Mouse (Mus musculus): ENCODE measurements around the gene C1ql4.
"Not testable (repeated sequence)": the region's sequence is repeated elsewhere in the genome, so short reads cannot be mapped to it uniquely, and the experiment has no call there.

Gene C1ql4

GRCm38 (mm10) chr15:99098493-99098861 is 10.9 kb upstream of the C1ql4 start:
- DNase-seq (ENCODE audit: low read depth, low spot score) = no peak

GRCm38 (mm10) chr15:99097840-99098492 is 10.3 kb upstream of the C1ql4 start:
- no peak for DNase-seq (ENCODE audit: low read depth, low spot score)

DNA sequence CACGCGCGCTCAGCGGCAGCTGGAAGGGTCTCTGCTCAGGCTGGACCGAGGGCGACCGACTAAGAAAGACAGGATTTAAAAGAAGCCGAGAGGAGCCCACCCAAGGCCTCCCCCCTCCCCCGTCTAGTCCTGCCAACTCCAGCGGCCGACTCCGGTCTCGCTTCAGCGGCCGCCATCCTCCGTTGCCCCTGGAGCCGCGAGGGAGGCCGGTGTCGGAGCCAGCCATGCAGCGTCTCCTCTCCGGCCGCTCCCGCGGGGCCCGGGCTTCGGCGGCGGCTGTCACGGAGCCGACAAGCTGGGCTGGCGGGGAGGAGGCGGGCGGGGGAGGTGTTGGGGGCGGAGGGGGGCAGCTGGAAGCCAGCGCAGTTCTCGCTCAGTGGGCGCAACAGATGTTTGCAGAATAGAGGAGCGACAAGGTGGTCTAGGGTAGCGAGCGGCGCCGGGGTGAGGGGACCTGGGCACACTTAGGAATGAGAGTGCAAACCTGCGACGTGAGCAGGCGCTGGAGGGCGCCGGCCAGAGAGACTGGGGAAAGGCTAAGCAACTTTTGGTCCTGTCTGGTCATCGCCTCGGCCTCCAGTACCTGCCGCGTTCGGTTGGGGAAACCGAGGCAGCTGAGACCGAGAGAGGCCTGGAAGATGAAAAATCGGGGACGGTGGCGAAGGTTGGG is 9.3 kb upstream of the C1ql4 start:
- DNase-seq (ENCODE audit: low read depth, low spot score) = no peak

DNA sequence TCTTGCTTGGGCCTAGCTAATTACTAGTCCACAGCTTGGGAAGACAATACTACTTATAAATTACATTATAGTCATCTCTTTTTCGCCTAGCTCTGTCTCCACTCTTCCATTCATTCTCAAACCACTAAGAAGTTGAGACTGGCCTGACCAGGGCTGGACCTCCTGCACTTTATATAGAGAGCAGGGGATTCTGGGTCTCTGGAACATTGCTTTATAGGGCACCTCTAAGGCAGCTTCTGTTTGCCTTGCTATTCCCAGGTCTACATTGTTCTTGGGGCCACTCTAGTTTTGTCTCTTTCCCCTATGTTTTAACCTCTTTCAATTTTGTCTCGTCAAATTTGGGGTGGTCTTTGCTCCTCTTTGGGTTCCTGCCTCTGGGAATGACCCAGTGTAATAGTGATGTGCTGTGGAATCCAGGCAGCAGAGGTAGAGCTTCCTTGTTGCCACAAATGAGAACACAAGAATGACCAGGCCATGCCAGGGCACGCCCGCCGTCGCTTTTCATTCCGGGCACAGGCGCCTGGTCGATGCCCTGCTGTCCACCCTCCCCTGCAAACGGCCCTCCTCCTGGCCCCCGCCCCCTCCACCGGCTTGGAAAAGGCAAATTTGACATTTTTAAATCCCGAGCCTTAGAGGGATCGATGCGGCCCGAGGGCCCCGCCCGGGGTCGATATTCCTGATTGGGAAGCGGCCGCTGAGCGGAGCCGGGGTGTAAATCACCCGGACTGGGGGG is 8.6 kb upstream of the C1ql4 start:
- no peak for DNase-seq (ENCODE audit: low read depth, low spot score)

DNA sequence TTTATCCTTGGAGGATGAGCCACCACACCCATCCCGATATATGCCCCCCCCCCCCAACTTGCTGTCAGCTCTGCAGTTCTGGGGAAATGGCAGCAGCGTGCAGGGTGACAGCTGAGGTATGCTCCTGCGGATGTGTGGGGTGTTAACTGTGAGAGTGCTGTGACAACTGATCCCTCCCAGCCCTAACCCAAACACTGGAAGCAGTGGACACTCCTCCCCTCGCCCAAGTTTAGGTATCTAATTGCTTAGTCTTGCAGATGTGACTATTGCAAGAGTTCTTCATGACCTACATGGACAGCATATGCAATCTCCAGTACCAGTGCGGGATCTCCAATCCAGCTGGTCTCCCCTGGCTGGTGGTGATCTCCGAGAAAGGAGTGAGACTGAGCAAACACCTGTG is 7.7 kb upstream of the C1ql4 start:
- DNase-seq (ENCODE audit: low read depth, low spot score) = no peak

DNA sequence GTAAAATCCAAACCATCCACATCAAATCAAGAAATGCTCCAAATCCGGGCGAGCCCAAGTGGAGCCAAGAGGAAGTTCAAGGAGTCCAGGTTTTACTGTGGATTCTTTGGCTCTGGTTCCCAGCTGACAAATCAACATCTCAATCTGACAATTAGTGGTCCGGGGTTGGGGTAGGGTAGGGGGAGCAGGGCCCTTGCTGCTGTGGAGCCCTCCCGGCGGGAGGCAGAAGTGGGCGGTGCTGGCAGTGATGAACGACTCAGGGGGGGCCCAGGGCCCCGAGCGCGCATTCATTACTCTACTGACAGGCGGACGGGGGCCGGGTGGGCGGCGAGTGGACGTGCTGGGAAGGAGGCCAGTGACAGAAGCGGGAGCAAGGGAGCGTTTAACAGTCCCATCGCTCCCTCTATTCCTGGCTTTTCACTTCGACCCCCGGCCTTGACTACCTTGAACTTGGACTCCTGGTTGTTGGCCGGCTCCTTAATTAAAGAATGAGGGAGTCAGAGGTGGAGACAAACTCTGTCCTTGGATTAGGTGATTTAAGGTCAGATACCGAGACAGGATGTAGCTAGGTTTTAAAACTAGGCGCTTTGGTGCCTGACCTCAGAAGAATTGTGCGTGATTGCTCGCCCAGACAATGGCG is 7.1 kb upstream of the C1ql4 start:
- DNase-seq (ENCODE audit: low read depth, low spot score) = no peak

- no peak for DNase-seq (ENCODE audit: low read depth, low spot score)
Measured at GRCm38 (mm10) chr15:99093291-99094258, 6.0 kb upstream of the C1ql4 start.

DNA sequence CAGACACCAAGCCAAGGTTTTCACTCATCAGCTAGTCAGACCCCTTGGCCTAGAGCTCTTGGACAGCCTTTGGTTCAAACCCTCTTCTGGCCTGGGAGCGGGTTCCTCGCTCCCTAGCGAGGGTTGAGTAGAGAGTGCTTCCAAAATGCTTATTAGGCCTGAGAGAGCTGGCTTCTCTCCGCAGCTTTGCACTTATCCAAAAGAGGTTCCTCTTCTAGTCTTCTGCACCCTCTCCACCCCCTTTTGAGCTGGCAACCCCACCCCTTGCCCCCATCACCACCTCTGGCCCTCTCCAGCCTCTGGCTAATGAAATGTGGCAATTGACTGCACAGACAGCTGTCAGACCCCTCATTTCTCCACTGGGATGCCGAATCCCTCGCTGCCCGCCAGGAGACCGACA is 5.3 kb upstream of the C1ql4 start, which contains the start of gene Dnajc22:
TSS of gene Dnajc22 (plus strand) at position 301 of the 400 bp plus-strand sequence.
- DNase-seq (ENCODE audit: low read depth, low spot score) = no peak

DNA sequence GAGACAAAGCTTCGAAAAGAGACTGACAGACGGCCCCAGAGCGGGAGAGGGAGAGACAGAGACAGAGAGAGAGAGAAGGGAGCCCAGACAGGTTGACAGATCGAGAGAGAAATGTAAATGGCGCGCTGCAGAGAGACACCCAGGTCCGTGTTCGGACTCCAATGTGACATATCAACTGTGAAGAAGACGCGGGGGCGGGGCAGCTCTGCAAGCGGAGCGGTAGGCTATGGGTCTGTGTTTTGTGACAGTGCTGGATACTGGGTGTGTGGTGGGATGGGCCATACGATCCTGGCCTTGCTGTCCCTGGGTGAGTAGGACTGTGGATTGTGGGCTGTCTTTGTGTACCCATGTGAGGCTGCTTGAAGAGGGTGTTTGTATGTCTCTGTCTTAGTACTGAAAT is 1.5 kb upstream of the C1ql4 start:
- DNase-seq (ENCODE audit: low read depth, low spot score) = no peak

DNA sequence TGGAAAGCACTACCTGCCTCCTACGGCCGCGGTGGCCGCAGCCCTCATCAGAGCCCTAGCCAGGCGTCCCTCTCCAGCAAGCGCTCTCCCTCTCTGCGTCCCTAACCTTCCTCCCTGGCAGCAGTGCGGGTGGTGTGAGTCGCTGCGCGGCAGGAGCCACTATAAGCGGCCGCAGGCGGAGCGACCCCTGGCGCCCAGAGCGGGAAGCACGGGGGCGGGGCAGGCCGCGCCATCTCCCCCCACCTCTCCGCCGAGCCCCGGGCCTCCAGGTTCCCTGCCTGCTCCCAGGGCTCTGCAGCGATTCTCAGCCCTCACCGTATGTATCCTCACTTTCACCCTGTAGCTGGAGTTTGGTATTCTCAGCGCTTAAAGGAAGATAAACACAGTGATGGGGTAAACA is 675 bp upstream of the C1ql4 start:
- DNase-seq (ENCODE audit: low read depth, low spot score) = peak; percentile 76

- no peak for DNase-seq (ENCODE audit: low read depth, low spot score)
Measured at GRCm38 (mm10) chr15:99085997-99086396, 1.6 kb downstream of the C1ql4 start.

GRCm38 (mm10) chr15:99084618-99085017 is 3.0 kb downstream of the C1ql4 start:
- no peak for DNase-seq (ENCODE audit: low read depth, low spot score)

DNA sequence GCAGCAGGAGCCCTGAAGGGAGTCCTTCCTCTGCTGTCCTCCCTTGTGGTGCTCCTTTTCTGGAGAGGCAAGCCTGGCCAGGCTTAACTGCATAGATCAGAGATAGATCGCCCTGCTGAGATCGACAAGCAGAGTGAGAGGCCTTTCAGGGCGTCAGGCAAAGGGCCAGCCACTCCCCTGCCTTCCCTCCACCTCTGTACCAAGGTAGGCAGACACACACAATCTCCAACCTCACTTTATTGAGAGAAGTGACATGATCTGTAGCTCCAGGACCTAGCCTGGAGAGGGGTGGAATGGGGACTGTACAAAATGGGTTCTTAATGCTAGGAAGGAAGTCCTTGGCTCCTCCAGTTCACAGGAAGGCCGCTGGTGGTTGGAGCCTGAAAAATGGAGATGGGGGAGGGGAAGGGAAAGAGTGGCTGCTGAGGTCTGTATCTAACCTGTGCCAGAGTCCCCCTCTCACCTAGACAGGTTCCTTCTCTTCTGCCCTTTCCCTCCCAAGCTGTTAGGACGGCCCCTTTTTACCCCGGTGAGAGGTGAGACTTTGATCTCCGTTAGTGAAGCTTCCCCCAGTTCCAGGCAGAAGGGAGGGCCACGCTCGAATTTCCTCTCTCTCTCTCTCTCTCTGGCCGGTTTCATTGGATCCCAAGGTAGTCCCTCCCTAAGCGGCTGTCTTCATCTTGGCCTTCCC is 3.6 kb downstream of the C1ql4 start:
- no peak for DNase-seq (ENCODE audit: low read depth, low spot score)

DNA sequence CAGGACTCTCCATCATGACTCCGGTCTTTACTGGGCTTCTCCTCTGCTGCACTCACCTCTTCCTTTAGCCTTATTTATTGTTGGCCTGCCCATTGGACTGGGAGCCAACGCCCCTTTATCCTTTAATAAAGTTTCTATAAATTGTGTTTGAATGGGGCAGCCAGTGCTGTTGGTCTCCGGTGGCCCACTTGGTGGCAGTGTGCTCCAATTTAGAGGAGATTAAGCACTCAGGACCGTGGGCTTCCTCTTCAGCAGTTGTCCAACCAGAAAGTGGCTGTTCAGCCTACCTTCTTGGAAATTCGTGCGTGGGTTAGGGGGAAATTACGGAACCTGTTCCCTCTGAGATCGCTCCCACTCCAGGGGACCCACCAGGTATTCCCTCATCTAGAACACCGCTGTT is 4.4 kb downstream of the C1ql4 start:
- DNase-seq (ENCODE audit: low read depth, low spot score) = no peak

DNA sequence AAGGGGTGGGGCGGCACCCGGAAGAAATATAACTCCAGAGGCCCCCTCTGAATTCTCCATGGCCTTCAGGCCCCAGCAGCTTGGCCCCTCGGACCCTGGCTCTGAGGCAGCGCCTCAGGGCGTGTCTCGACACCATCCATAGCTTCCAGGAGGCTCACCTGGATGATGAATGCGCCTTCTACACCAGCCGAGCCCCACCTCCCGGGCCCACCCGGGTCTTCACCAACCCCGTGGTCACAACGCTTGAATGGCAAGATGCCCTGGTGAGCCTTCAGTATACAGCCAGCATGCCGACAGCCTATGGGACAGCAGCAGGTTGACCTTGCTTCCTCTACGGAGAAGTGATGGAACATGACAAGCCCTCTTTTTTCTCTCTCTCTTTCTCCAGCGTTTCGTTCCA is 4.8 kb downstream of the C1ql4 start:
- no peak for DNase-seq (ENCODE audit: low read depth, low spot score)

- no peak for DNase-seq (ENCODE audit: low read depth, low spot score)
Measured at GRCm38 (mm10) chr15:99082322-99082721, 5.3 kb downstream of the C1ql4 start.

- DNase-seq (ENCODE audit: low read depth, low spot score) = no peak
Measured at GRCm38 (mm10) chr15:99079804-99080203, 7.8 kb downstream of the C1ql4 start.

DNA sequence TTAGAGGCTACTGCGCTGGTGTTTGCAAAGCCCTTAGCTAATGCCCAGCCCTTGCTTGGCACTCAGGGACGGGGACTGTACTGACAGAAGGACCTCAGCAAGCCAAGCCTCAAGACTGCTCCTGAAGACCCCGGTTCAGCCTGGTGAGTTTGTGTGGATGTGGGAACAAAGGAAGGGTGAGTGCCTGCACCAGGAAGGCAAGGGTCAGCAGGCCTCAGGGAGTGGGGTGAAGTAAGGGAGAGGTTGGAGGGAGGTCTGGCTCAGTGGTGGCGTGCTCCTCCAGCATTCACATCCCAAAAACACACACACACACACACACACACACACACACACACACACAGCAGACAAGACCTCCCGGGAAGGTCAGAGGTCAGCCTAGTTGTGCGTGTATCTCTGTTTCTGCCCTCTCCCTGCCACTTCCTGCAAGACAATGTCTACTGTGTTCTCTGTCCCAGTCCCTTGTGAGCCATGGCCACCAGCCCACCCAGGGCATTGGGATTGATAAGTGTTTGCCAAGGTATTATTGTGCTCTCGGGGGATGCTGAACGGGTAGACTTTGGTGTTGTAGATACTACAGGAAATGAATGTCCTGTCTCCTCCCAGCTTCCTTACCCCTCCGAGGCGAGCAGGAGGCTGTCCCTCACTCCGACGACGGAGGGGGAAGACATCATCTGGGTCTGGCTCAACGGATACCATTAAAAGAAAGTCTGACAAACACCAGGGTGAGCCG is 9.3 kb downstream of the C1ql4 start:
- no peak for DNase-seq (ENCODE audit: low read depth, low spot score)

- DNase-seq (ENCODE audit: low read depth, low spot score) = not testable (repeated sequence)
Measured at GRCm38 (mm10) chr15:99076011-99076410, 11.6 kb downstream of the C1ql4 start.

Measured in forelimb bud, embryonic 11.5 days (tissue).